Mouse (Mus musculus) 3134 (cell line): ENCODE results near the gene Slc39a13.
"Not testable (repeated sequence)": the region's sequence is repeated elsewhere in the genome, so short reads cannot be mapped to it uniquely, and the experiment has no call there.

Experiments
- DNase-seq: peaks from one replicate; pipeline ENCODE4 v3.0.0-alpha.2; 2011; ENCODE audit warnings: low spot score; ENCODE audit not compliant: insufficient read length; ENCODE audit errors: extremely low read depth

Slc39a13 gene

GRCm38 (mm10) chr2:91068162-91068871, 1.9 kb downstream of the Slc39a13 start:
- no peak for DNase-seq

GRCm38 (mm10) chr2:91066455-91066854, 3.8 kb downstream of the Slc39a13 start:
- no peak for DNase-seq

- peak; percentile 36 for DNase-seq
Measured at GRCm38 (mm10) chr2:91065544-91065943, 4.7 kb downstream of the Slc39a13 start.

- DNase-seq = no peak
Measured at GRCm38 (mm10) chr2:91064211-91064610, 6.0 kb downstream of the Slc39a13 start.

GRCm38 (mm10) chr2:91062779-91063606, 7.2 kb downstream of the Slc39a13 start:
- no peak for DNase-seq

GRCm38 (mm10) chr2:91061849-91062481, 8.3 kb downstream of the Slc39a13 start:
- peak; percentile 77 for DNase-seq

GRCm38 (mm10) chr2:91060544-91061355, 9.5 kb downstream of the Slc39a13 start:
- DNase-seq = no peak

- DNase-seq = no peak
Measured at GRCm38 (mm10) chr2:91059376-91059775, 10.8 kb downstream of the Slc39a13 start.

GRCm38 (mm10) chr2:91058435-91058834, 11.8 kb downstream of the Slc39a13 start:
- no peak for DNase-seq

- DNase-seq = peak; percentile 92
Measured at GRCm38 (mm10) chr2:91053934-91054382, 16.3 kb downstream of the Slc39a13 start, which contains the start of gene Psmc3. TSS of gene Psmc3 (plus strand) at chr2:91054009.

- no peak for DNase-seq
Measured at GRCm38 (mm10) chr2:91053181-91053933, 16.9 kb downstream of the Slc39a13 start.

GRCm38 (mm10) chr2:91052752-91053151, 17.5 kb downstream of the Slc39a13 start:
- DNase-seq = peak; percentile 50

- DNase-seq = no peak
Measured at GRCm38 (mm10) chr2:91051917-91052316, 18.3 kb downstream of the Slc39a13 start.

- DNase-seq = no peak
Measured at GRCm38 (mm10) chr2:91047359-91047758, 22.9 kb downstream of the Slc39a13 start.

- DNase-seq = not testable (repeated sequence)
Measured at GRCm38 (mm10) chr2:91045805-91046204, 24.4 kb downstream of the Slc39a13 start.

- DNase-seq = no peak
Measured at GRCm38 (mm10) chr2:91044727-91045126, 25.5 kb downstream of the Slc39a13 start.

- no peak for DNase-seq
Measured at GRCm38 (mm10) chr2:91042651-91043398, 27.4 kb downstream of the Slc39a13 start.

GRCm38 (mm10) chr2:91041786-91042185, 28.4 kb downstream of the Slc39a13 start:
- no peak for DNase-seq

- DNase-seq = peak; percentile 58
Measured at GRCm38 (mm10) chr2:91035385-91035784, 34.8 kb downstream of the Slc39a13 start, which contains the start of gene Rapsn. TSS of gene Rapsn (plus strand) at chr2:91035620.
